Mouse (Mus musculus) hindbrain, postnatal 0 days (tissue): Measurements from ENCODE around the gene Serinc5. TPM values are rescaled to one million over a fixed set of nuclear protein-coding genes. Genes with fewer than 3 reads are reported as not detected.
A peak's percentile ranks its signal among the peaks of the same experiment; 100 is the strongest.

Experiments used
- ATAC-seq: fragments of 200-750 bp; cut with Nextera tagmentation; 2 replicates; pipeline ENCODE4 v1.8.0; 2017; ENCODE audit warnings: mild to moderate bottlenecking, moderate TSS enrichment, moderate library complexity
- DNase-seq: peaks from one replicate; pipeline ENCODE4 v3.0.0-alpha.2; 2015; ENCODE audit warnings: low spot score
- H3K27ac ChIP-seq: fragments of 300-500 bp; sonication (generic); 2 replicates; pipeline ENCODE4 v1.5.1; 2014; ENCODE audit warnings: mild to moderate bottlenecking
- H3K27me3 ChIP-seq: fragments of 300-500 bp; sonication (generic); 2 replicates; pipeline ENCODE4 v1.6.1; 2014; ENCODE audit warnings: low read length, mixed read lengths; ENCODE audit not compliant: insufficient read depth
- H3K36me3 ChIP-seq: fragments of 300-500 bp; sonication (generic); 2 replicates; pipeline ENCODE4 v1.6.1; 2014; ENCODE audit warnings: low read length, mixed read lengths; ENCODE audit not compliant: insufficient read depth
- H3K4me1 ChIP-seq: fragments of 300-500 bp; sonication (generic); 2 replicates; pipeline ENCODE4 v1.6.1; 2014; ENCODE audit warnings: antibody characterized with exemption, low read length, mixed read lengths; ENCODE audit not compliant: insufficient read depth
- H3K4me2 ChIP-seq: fragments of 300-500 bp; sonication (generic); 2 replicates; pipeline ENCODE4 v1.6.1; 2014; ENCODE audit warnings: low read depth, mild to moderate bottlenecking, low read length, moderate library complexity, mixed read lengths
- H3K4me3 ChIP-seq: fragments of 300-500 bp; sonication (generic); 2 replicates; pipeline ENCODE4 v1.5.1; 2014; ENCODE audit warnings: low read length
- H3K9ac ChIP-seq: fragments of 300-500 bp; sonication (generic); replicated peaks from 2 replicates; pipeline ENCODE4 v1.6.1; 2014; ENCODE audit warnings: mild to moderate bottlenecking, low read length, moderate library complexity, mixed read lengths
- H3K9me3 ChIP-seq: fragments of 300-500 bp; sonication (generic); 2 replicates; pipeline ENCODE4 v1.6.1; 2016; ENCODE audit warnings: low read length, mixed read lengths
- CTCF ChIP-seq: IDR thresholded peaks from 2 replicates; pipeline ENCODE4 v1.5.1; 2016; ENCODE audit warnings: antibody characterized with exemption, control low read depth, low read depth
- WGBS: fragments of 180-500 bp; shearing (Covaris S2); extraction: QIAGEN DNeasy Blood & Tissue Kit; methylation state at CpG from one replicate; pipeline ENCODE4 v1.1.7; 2014; 5-methylcytosine and 5-hydroxymethylcytosine counted together
- polyA plus RNA-seq: library from polyadenylated mRNA; unstranded; fragments of >200 nt; fragmentation: Nextera tagmentation; extraction: Ambion mirVana; gene quantifications from 2 replicates; pipeline ENCODE4 v1.2.1, GENCODE M21; 2015
- total RNA-seq: library from RNA; depleted of rRNA; stranded (reverse); fragments of >200 nt; gene quantifications from 2 replicates; pipeline ENCODE4 v1.2.3, GENCODE M21; 2014

Serinc5 gene
- total and polyA plus RNA-seq, 2 experiments from 2014 or later: 14.8 to 52.5 TPM

- no peak overlapping the region for H3K27ac ChIP-seq
- H3K27me3 ChIP-seq: no peaks in the 10 kb centered on the region
- no peaks in the 10 kb centered on the region for H3K4me1 ChIP-seq
- TF ChIP-seq CTCF: no peak
- DNase-seq (no peak), ATAC-seq (no peak)
- H3K4me2 ChIP-seq: no peak overlapping the region
- H3K4me3 ChIP-seq: no peak overlapping the region
- H3K9ac ChIP-seq: no peak overlapping the region
- H3K9me3 ChIP-seq: no peaks in the 10 kb centered on the region
- 72% methylated on average over 3 of the region's 3 CpGs for WGBS
- H3K36me3 ChIP-seq: no peaks in the 10 kb centered on the region
These were observed 22.2 kb upstream of the Serinc5 start for GRCm38 (mm10) chr13:92588704-92589103.

- no peak for DNase-seq
- H3K9ac ChIP-seq: no peak overlapping the region
These were observed 21.6 kb upstream of the Serinc5 start for GRCm38 (mm10) chr13:92589255-92589654.

GRCm38 (mm10) chr13:92591225-92591624, 19.7 kb upstream of the Serinc5 start:
- ATAC-seq (no peak), DNase-seq (no peak)
- no peak overlapping the region for H3K4me3 ChIP-seq
- no peaks in the 10 kb centered on the region for H3K9me3 ChIP-seq
- no peak overlapping the region for H3K27ac ChIP-seq
- no peak overlapping the region for H3K4me2 ChIP-seq
- no peak overlapping the region for H3K9ac ChIP-seq
- no peaks in the 10 kb centered on the region for H3K4me1 ChIP-seq
- 48% methylated on average over 3 of the region's 3 CpGs for WGBS
- no peaks in the 10 kb centered on the region for H3K27me3 ChIP-seq
- no peak for TF ChIP-seq CTCF
- H3K36me3 ChIP-seq: no peaks in the 10 kb centered on the region

More at GRCm38 (mm10) chr13:92589255-92589654, 21.6 kb upstream of the Serinc5 start:
- no peaks in the 10 kb centered on the region for H3K9me3 ChIP-seq
- TF ChIP-seq CTCF: no peak
- no peak overlapping the region for H3K4me3 ChIP-seq
- no peak for ATAC-seq
- no peaks in the 10 kb centered on the region for H3K4me1 ChIP-seq
- no peak overlapping the region for H3K4me2 ChIP-seq
- H3K36me3 ChIP-seq: no peaks in the 10 kb centered on the region
- no peaks in the 10 kb centered on the region for H3K27me3 ChIP-seq
- no peak overlapping the region for H3K27ac ChIP-seq

- H3K27me3 ChIP-seq: no peaks in the 10 kb centered on the region
- no peak overlapping the region for H3K4me3 ChIP-seq
- no peak for ATAC-seq
- H3K9me3 ChIP-seq: no peaks in the 10 kb centered on the region
- H3K27ac ChIP-seq: no peak overlapping the region
- no peak for DNase-seq
- no peak overlapping the region for H3K9ac ChIP-seq
- H3K36me3 ChIP-seq: no peaks in the 10 kb centered on the region
- WGBS: 41% methylated on average over 5 of the region's 5 CpGs
- H3K4me1 ChIP-seq: no peaks in the 10 kb centered on the region
- no peak overlapping the region for H3K4me2 ChIP-seq
- no peak for TF ChIP-seq CTCF
These were observed 18.6 kb upstream of the Serinc5 start for GRCm38 (mm10) chr13:92592268-92592785.

- Histone ChIP-seq H3K4me3 (no peak overlapping the region), H3K4me1 (no peaks in the 10 kb centered on the region), H3K27ac (no peak overlapping the region), H3K9me3 (no peaks in the 10 kb centered on the region), H3K27me3 (no peaks in the 10 kb centered on the region), H3K4me2 (no peak overlapping the region), H3K9ac (no peak overlapping the region), H3K36me3 (no peaks in the 10 kb centered on the region)
- no peak for TF ChIP-seq CTCF
- ATAC-seq: peak; percentile 67; the same call in 1 of the 2 replicates
- DNase-seq: peak; percentile 21
- 25% methylated on average over 12 of the region's 12 CpGs for WGBS
These were observed 17.9 kb upstream of the Serinc5 start for GRCm38 (mm10) chr13:92592786-92593635.

- no peak overlapping the region for H3K27ac ChIP-seq
- 21% methylated on average over 3 of the region's 3 CpGs for WGBS
- no peak overlapping the region for H3K9ac ChIP-seq
- TF ChIP-seq CTCF: no peak
- H3K4me1 ChIP-seq: no peaks in the 10 kb centered on the region
- ATAC-seq: no peak
- H3K9me3 ChIP-seq: no peaks in the 10 kb centered on the region
- no peak overlapping the region for H3K4me2 ChIP-seq
- DNase-seq: no peak
- H3K27me3 ChIP-seq: no peaks in the 10 kb centered on the region
- H3K36me3 ChIP-seq: no peaks in the 10 kb centered on the region
- no peak overlapping the region for H3K4me3 ChIP-seq
These were observed 17.0 kb upstream of the Serinc5 start for GRCm38 (mm10) chr13:92593731-92594396.
